ENCODE assay signal across 8 mouse cellular contexts in the genomic region with DNA sequence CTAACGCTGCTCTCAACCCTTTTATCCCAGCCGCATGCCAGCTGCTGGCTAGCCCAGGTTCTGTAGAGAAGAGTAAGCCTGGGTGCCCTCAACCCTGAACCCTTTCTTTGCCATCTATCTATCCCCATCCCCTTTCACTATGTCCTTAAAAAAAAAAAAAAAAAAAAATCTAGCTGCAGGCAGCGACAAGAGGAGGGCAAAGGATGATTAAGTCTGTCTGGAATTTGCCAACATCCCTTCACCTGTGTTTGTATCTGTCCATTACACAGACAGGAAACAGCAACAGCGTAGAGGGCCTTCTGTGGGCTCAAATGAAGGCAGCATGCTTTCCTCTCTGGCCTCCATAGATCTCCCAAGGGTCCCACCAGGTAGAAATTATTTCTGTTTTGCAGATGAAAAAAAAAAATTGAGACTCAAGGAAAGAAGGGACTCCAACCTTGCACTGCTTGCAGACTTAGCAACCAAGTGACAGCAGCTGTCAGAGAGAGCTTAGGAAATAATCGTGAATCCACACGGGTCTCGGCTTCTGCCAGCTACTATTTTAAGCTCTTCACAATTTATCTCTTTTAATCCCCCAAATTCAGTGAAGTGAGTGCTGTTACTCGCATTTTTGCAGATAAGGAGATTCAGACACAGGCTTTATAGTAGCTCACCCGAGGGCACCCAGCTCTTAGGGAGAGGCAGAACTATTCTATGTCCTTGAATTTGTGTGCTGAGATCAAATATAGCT. TPM values are rescaled to one million over a fixed set of nuclear protein-coding genes. Genes with fewer than 3 reads are reported as not detected.
DNase-seq lines count a peak whose midpoint lies in the region; ATAC-seq and TF ChIP-seq lines count a peak whose summit lies in the region.

No protein-coding gene starts in this region.

- no peak for ATAC-seq in heart, embryonic 11.5 days (replicated peaks; ENCODE audit: insufficient number of reproducible peaks, low FRiP score, low TSS enrichment)
- peak; percentile 17 for ATAC-seq in forebrain, postnatal 0 days
- ATAC-seq in megakaryocyte-erythroid progenitor cell, adult 5-6 weeks (replicated peaks; ENCODE audit: low FRiP score, low TSS enrichment, poor library complexity, severe bottlenecking) = 0 out of 2 replicates have a peak, but pooled peaks have one; percentile 15

- H3K4me1 ChIP-seq in heart, embryonic 11.5 days (ENCODE audit: control insufficient read depth, insufficient read depth, low read length) = peaks cover 14% of the 10 kb centered on the region
- peaks cover 5% of the 10 kb centered on the region for H3K4me1 ChIP-seq in ES-Bruce4 (ENCODE audit: control insufficient read depth, insufficient read depth, low read length)
- H3K4me1 ChIP-seq in forebrain, postnatal 0 days (ENCODE audit: insufficient read depth) = peaks cover 20% of the 10 kb centered on the region; the same call in 1 of the 2 replicates
- H3K4me1 ChIP-seq in thymus, adult 2 months (replicated peaks; ENCODE audit: control insufficient read depth, insufficient read depth, low read length) = peaks cover 10% of the 10 kb centered on the region

- intact Hi-C loops in heart, postnatal 36 days (cut with DNase I) = loop anchor here (2.0 kb wide), 1 partner anchor 23 kb away; no protein-coding TSS in a partner anchor

- peak overlapping the region; percentile 93 for H3K27ac ChIP-seq in heart, embryonic 11.5 days (ENCODE audit: low read depth, low read length)
- H3K27ac ChIP-seq in ES-Bruce4 (ENCODE audit: insufficient read depth, low read length) = no peak overlapping the region
- H3K27ac ChIP-seq in forebrain, postnatal 0 days (ENCODE audit: low read depth, low read length) = peak overlapping the region; percentile 92
- H3K27ac ChIP-seq in thymus, adult 2 months (ENCODE audit: control insufficient read depth, insufficient read depth, low read length) = no peak overlapping the region

- TF ChIP-seq EP300 in ES-Bruce4 (IDR thresholded peaks at IDR 0.05; ENCODE audit: insufficient read depth, low read depth, low read length) = no peak

- WGBS in heart, embryonic 11.5 days (ENCODE audit: insufficient replicate concordance) = 10% methylated on average over 9 of the region's 9 CpGs
- 14% methylated on average over 9 of the region's 9 CpGs for WGBS in forebrain, postnatal 0 days
- 31% methylated on average over 9 of the region's 9 CpGs for WGBS in thymus, adult 2 months

- H3K27me3 ChIP-seq in heart, embryonic 11.5 days (ENCODE audit: control insufficient read depth, insufficient read depth, low read length) = no peaks in the 10 kb centered on the region
- no peaks in the 10 kb centered on the region for H3K27me3 ChIP-seq in ES-Bruce4 (ENCODE audit: control insufficient read depth, insufficient read depth, low read length, poor library complexity, severe bottlenecking)
- no peaks in the 10 kb centered on the region for H3K27me3 ChIP-seq in forebrain, postnatal 0 days (ENCODE audit: insufficient read depth, low read length)
- H3K27me3 ChIP-seq in thymus, adult 2 months (ENCODE audit: control insufficient read depth, insufficient read depth, low read length) = peaks cover 17% of the 10 kb centered on the region

- TF ChIP-seq POLR2A in ES-Bruce4 (IDR thresholded peaks at IDR 0.05; ENCODE audit: insufficient read depth, low read length) = no peak
- TF ChIP-seq POLR2A in thymus, adult 2 months (IDR thresholded peaks at IDR 0.05; ENCODE audit: control insufficient read depth, extremely low read depth, insufficient read depth, low read length, poor library complexity) = no peak

- TF ChIP-seq CTCF in ES-Bruce4 (IDR thresholded peaks at IDR 0.05; ENCODE audit: low read depth, low read length) = no peak
- no peak for TF ChIP-seq CTCF in forebrain, postnatal 0 days (IDR thresholded peaks at IDR 0.05; ENCODE audit: low read depth)
- no peak for TF ChIP-seq CTCF in thymus, adult 2 months (IDR thresholded peaks at IDR 0.05; ENCODE audit: borderline replicate concordance, control insufficient read depth, extremely low read depth, insufficient read depth, low read length, poor library complexity)

- DNase-seq in heart, postnatal 36 days = no peak
- peak; percentile 59 for DNase-seq in forebrain, postnatal 0 days
- no peak for DNase-seq in thymus, adult 2 months
- no peak for DNase-seq in spleen, postnatal 14 days (ENCODE audit: low spot score in 2 of 2)
- no peak for DNase-seq in adrenal gland, adult 2 months

- no peaks in the 10 kb centered on the region for H3K9me3 ChIP-seq in heart, embryonic 11.5 days (replicated peaks; ENCODE audit: control insufficient read depth, low read length)
- H3K9me3 ChIP-seq in ES-Bruce4 (replicated peaks; ENCODE audit: control insufficient read depth, insufficient read depth, low read length, poor library complexity, severe bottlenecking) = no peaks in the 10 kb centered on the region
- H3K9me3 ChIP-seq in forebrain, postnatal 0 days (ENCODE audit: low read length) = no peaks in the 10 kb centered on the region

- peak overlapping the region; percentile 86 for H3K4me3 ChIP-seq in heart, embryonic 11.5 days (ENCODE audit: low read depth, low read length)
- H3K4me3 ChIP-seq in ES-Bruce4 (ENCODE audit: low read depth, low read length) = peak overlapping the region; percentile 94
- peak overlapping the region; percentile 87 for H3K4me3 ChIP-seq in forebrain, postnatal 0 days (ENCODE audit: low read depth, low read length)
- H3K4me3 ChIP-seq in thymus, adult 2 months (ENCODE audit: control insufficient read depth, insufficient read depth, low read length) = no peak overlapping the region

- H3K9ac ChIP-seq in heart, embryonic 11.5 days (ENCODE audit: low read depth, low read length) = peak overlapping the region; percentile 96
- H3K9ac ChIP-seq in ES-Bruce4 (ENCODE audit: low read depth, poor library complexity, severe bottlenecking) = peak overlapping the region; percentile 72
- peak overlapping the region; percentile 98 for H3K9ac ChIP-seq in forebrain, postnatal 0 days

- peak overlapping the region; percentile 92 for H3K4me2 ChIP-seq in heart, embryonic 11.5 days
- H3K4me2 ChIP-seq in forebrain, postnatal 0 days (ENCODE audit: low read depth) = peak overlapping the region; percentile 90

- no peaks in the 10 kb centered on the region for H3K36me3 ChIP-seq in heart, embryonic 11.5 days (ENCODE audit: control insufficient read depth, insufficient read depth, low read length)
- H3K36me3 ChIP-seq in ES-Bruce4 (ENCODE audit: control insufficient read depth, insufficient read depth, low read length, poor library complexity, severe bottlenecking) = no peaks in the 10 kb centered on the region
- no peaks in the 10 kb centered on the region for H3K36me3 ChIP-seq in forebrain, postnatal 0 days (ENCODE audit: insufficient read depth)
- H3K36me3 ChIP-seq in thymus, adult 2 months (ENCODE audit: control insufficient read depth, insufficient read depth, low read length) = no peaks in the 10 kb centered on the region

RNA-seq across cellular contexts. Expression of a gene that starts 0.6 kb away (rescaled TPM):
- 29.1 and 31.2 TPM in 2 replicates for polyA plus RNA-seq in heart, embryonic 11.5 days (2014; fragmentation: Nextera tagmentation; extraction: Ambion mirVana)
- total RNA-seq in heart, postnatal 36 days (2021) = 1 to 10 TPM; 8.1 to 9.9 TPM
- 51.1 and 56.9 TPM in 2 replicates for polyA plus RNA-seq in ES-Bruce4 (2011; ENCODE audit: insufficient read depth, insufficient read length, low read depth, missing spikeins)
- 21.1 and 26.0 TPM in 2 replicates for total RNA-seq in forebrain, postnatal 0 days (2014; rRNA removed)
- 23.7 and 26.2 TPM in 2 replicates for polyA plus RNA-seq in forebrain, postnatal 0 days (2015; fragmentation: Nextera tagmentation; extraction: Ambion mirVana)
- 0.45 TPM in 1 of 2 replicates, not detected in the other for total RNA-seq in megakaryocyte-erythroid progenitor cell, adult 5-6 weeks (2014; fragmentation: Nextera tagmentation)
- total RNA-seq in megakaryocyte-erythroid progenitor cell, adult 5-6 weeks (2017) = not detected in 2 replicates
- polyA plus RNA-seq in thymus, adult 2 months (2012; rRNA removed) = 2.3 and 2.5 TPM in 2 replicates
- total RNA-seq in adrenal gland, adult 2 months (2021) = 10 to 100 TPM; 11.0 to 12.3 TPM
- polyA plus RNA-seq in adrenal gland, adult 2 months (2012; rRNA removed) = 7.2 and 9.5 TPM in 2 replicates

RNA-seq across cellular contexts. Expression of a gene that starts 26.2 kb away (rescaled TPM):
- 127 and 134 TPM in 2 replicates for polyA plus RNA-seq in heart, embryonic 11.5 days (2014; fragmentation: Nextera tagmentation; extraction: Ambion mirVana)
- 100 to 1,000 TPM; 130 to 145 TPM for total RNA-seq in heart, postnatal 36 days (2021)
- 91.4 and 93.4 TPM in 2 replicates for polyA plus RNA-seq in ES-Bruce4 (2011; ENCODE audit: insufficient read depth, insufficient read length, low read depth, missing spikeins)
- total RNA-seq in forebrain, postnatal 0 days (2014; rRNA removed) = 275 and 298 TPM in 2 replicates
- 231 and 236 TPM in 2 replicates for polyA plus RNA-seq in forebrain, postnatal 0 days (2015; fragmentation: Nextera tagmentation; extraction: Ambion mirVana)
- 142 and 165 TPM in 2 replicates for total RNA-seq in megakaryocyte-erythroid progenitor cell, adult 5-6 weeks (2014; fragmentation: Nextera tagmentation)
- total RNA-seq in megakaryocyte-erythroid progenitor cell, adult 5-6 weeks (2017) = 73.2 and 106 TPM in 2 replicates
- 282 and 309 TPM in 2 replicates for polyA plus RNA-seq in thymus, adult 2 months (2012; rRNA removed)
- 100 to 1,000 TPM; 200 to 247 TPM for total RNA-seq in adrenal gland, adult 2 months (2021)
- 204 and 227 TPM in 2 replicates for polyA plus RNA-seq in adrenal gland, adult 2 months (2012; rRNA removed)

Comparison
In these comparisons a context has a peak if more than half of its experiments do, and no peak if none do; other contexts are left out.
1. H3K27ac ChIP-seq: peak in heart, embryonic 11.5 days (single experiment) and forebrain, postnatal 0 days (single experiment); none in ES-Bruce4 (single experiment) and thymus, adult 2 months (single experiment).
2. Peak in every context shown above with its lines, with median percentiles within 50 percentile points of each other: H3K9ac ChIP-seq.